Mouse (Mus musculus) right cerebral cortex, adult 18-20 months (tissue): ENCODE results near the gene Ptpre.
"Not testable (repeated sequence)": the region's sequence is repeated elsewhere in the genome, so short reads cannot be mapped to it uniquely, and the experiment has no call there.

ENCODE experiments used
- DNase-seq: peaks from one replicate; pipeline ENCODE4 v3.0.0; 2022; ENCODE audit warnings: mixed read lengths

Gene Ptpre

GRCm38 (mm10) chr7:135537341-135537901 is at the start of gene Ptpre:
Gene Ptpre, plus strand, starts transcription at chr7:135537481.
- peak; percentile 88 for DNase-seq

- DNase-seq: no peak
Measured at GRCm38 (mm10) chr7:135488214-135488810, 49.0 kb upstream of the Ptpre start.

GRCm38 (mm10) chr7:135489724-135490499 is 47.4 kb upstream of the Ptpre start:
- no peak for DNase-seq

GRCm38 (mm10) chr7:135490500-135490886 is 46.8 kb upstream of the Ptpre start:
- DNase-seq: no peak

GRCm38 (mm10) chr7:135495303-135495702 is 42.0 kb upstream of the Ptpre start:
- no peak for DNase-seq

GRCm38 (mm10) chr7:135498565-135499186 is 38.6 kb upstream of the Ptpre start:
- no peak for DNase-seq

GRCm38 (mm10) chr7:135499403-135499802 is 37.9 kb upstream of the Ptpre start:
- no peak for DNase-seq

- DNase-seq: not testable (repeated sequence)
Measured at GRCm38 (mm10) chr7:135506506-135506905, 30.8 kb upstream of the Ptpre start.

GRCm38 (mm10) chr7:135508602-135509001 is 28.7 kb upstream of the Ptpre start:
- DNase-seq: no peak

- no peak for DNase-seq
Measured at GRCm38 (mm10) chr7:135509272-135509671, 28.0 kb upstream of the Ptpre start.

GRCm38 (mm10) chr7:135510431-135510830 is 26.9 kb upstream of the Ptpre start:
- DNase-seq: no peak

- DNase-seq: no peak
Measured at GRCm38 (mm10) chr7:135511723-135512122, 25.6 kb upstream of the Ptpre start.

- DNase-seq: no peak
Measured at GRCm38 (mm10) chr7:135517191-135517590, 20.1 kb upstream of the Ptpre start.

GRCm38 (mm10) chr7:135520241-135520640 is 17.0 kb upstream of the Ptpre start:
- no peak for DNase-seq

- no peak for DNase-seq
Measured at GRCm38 (mm10) chr7:135521755-135522512, 15.3 kb upstream of the Ptpre start.

GRCm38 (mm10) chr7:135523981-135524380 is 13.3 kb upstream of the Ptpre start:
- no peak for DNase-seq

GRCm38 (mm10) chr7:135524424-135524967 is 12.8 kb upstream of the Ptpre start:
- no peak for DNase-seq

- no peak for DNase-seq
Measured at GRCm38 (mm10) chr7:135526574-135527152, 10.6 kb upstream of the Ptpre start.

- no peak for DNase-seq
Measured at GRCm38 (mm10) chr7:135527169-135527568, 10.1 kb upstream of the Ptpre start.

GRCm38 (mm10) chr7:135528515-135528914 is 8.8 kb upstream of the Ptpre start, which contains the start of gene Clrn3:
Gene Clrn3, minus strand, starts transcription at chr7:135528654.
- DNase-seq: no peak

- no peak for DNase-seq
Measured at GRCm38 (mm10) chr7:135529068-135529467, 8.2 kb upstream of the Ptpre start.

GRCm38 (mm10) chr7:135534548-135535189 is 2.6 kb upstream of the Ptpre start:
- DNase-seq: no peak
